Mouse (Mus musculus) cortical plate, adult 2 months (tissue): ENCODE results near the gene Etl4.

Source experiments
- CTCF ChIP-seq: fragments of 200-500 bp; IDR thresholded peaks from 2 replicates; pipeline ENCODE4 v1.5.1; 2011; ENCODE audit warnings: mild to moderate bottlenecking, control low read depth, low read length; ENCODE audit not compliant: insufficient read depth; ENCODE audit errors: extremely low read depth
- POLR2A ChIP-seq: fragments of 200-500 bp; IDR thresholded peaks from 2 replicates; pipeline ENCODE4 v1.6.1; 2011; ENCODE audit warnings: mild to moderate bottlenecking, low read length, control low read depth; ENCODE audit not compliant: insufficient read depth; ENCODE audit errors: extremely low read depth

GRCm38 (mm10) chr2:20719105-20719504, 809.5 kb downstream of the Etl4 start:
- no peak for TF ChIP-seq CTCF
- TF ChIP-seq POLR2A: no peak
